Mouse (Mus musculus) kidney, postnatal 0 days (tissue): Measurements from ENCODE around the gene Il24. TPM values are rescaled to one million over a fixed set of nuclear protein-coding genes. Genes with fewer than 3 reads are reported as not detected.

Source experiments
- ATAC-seq: fragments of 200-750 bp; cut with Nextera tagmentation; replicated peaks from 2 replicates; pipeline ENCODE4 v1.8.0; 2017; ENCODE audit warnings: low read depth, moderate number of reproducible peaks, moderate TSS enrichment, moderate library complexity; ENCODE audit not compliant: low FRiP score
- DNase-seq: peaks from one replicate; pipeline ENCODE4 v3.0.0-alpha.2; 2016; ENCODE audit warnings: low spot score
- H3K27ac ChIP-seq: fragments of 300-500 bp; sonication (generic); 2 replicates; pipeline ENCODE4 v1.5.1; 2014; ENCODE audit warnings: mild to moderate bottlenecking
- H3K27me3 ChIP-seq: fragments of 300-500 bp; sonication (generic); 2 replicates; pipeline ENCODE4 v1.6.1; 2014; ENCODE audit warnings: low read length, mixed read lengths; ENCODE audit not compliant: insufficient read depth
- H3K36me3 ChIP-seq: fragments of 300-500 bp; sonication (generic); 2 replicates; pipeline ENCODE4 v1.6.1; 2014; ENCODE audit warnings: low read length, mixed read lengths; ENCODE audit not compliant: insufficient read depth
- H3K4me1 ChIP-seq: fragments of 300-500 bp; sonication (generic); replicated peaks from 2 replicates; pipeline ENCODE4 v1.6.1; 2014; ENCODE audit warnings: antibody characterized with exemption, low read length, mixed read lengths; ENCODE audit not compliant: insufficient read depth
- H3K4me2 ChIP-seq: fragments of 300-500 bp; sonication (generic); 2 replicates; pipeline ENCODE4 v1.6.1; 2014; ENCODE audit warnings: mild to moderate bottlenecking, low read length, moderate library complexity, mixed read lengths
- H3K4me3 ChIP-seq: fragments of 300-500 bp; sonication (generic); replicated peaks from 2 replicates; pipeline ENCODE4 v1.5.1; 2014; ENCODE audit warnings: low read depth, low read length
- H3K9ac ChIP-seq: fragments of 300-500 bp; sonication (generic); 2 replicates; pipeline ENCODE4 v1.6.1; 2014; ENCODE audit warnings: low read depth, low read length
- H3K9me3 ChIP-seq: fragments of 300-500 bp; sonication (generic); replicated peaks from 2 replicates; pipeline ENCODE4 v1.6.1; 2016; ENCODE audit warnings: low read length, inconsistent platforms, mixed read lengths
- CTCF ChIP-seq: IDR thresholded peaks from 2 replicates; pipeline ENCODE4 v1.5.1; 2016; ENCODE audit warnings: antibody characterized with exemption, low read depth, mild to moderate bottlenecking, moderate library complexity
- WGBS: fragments of 180-500 bp; shearing (Covaris S2); extraction: QIAGEN DNeasy Blood & Tissue Kit; methylation state at CpG from one replicate; pipeline ENCODE4 v1.1.7; 2014; 5-methylcytosine and 5-hydroxymethylcytosine counted together
- polyA plus RNA-seq: library from polyadenylated mRNA; unstranded; fragments of >200 nt; fragmentation: Nextera tagmentation; extraction: Ambion mirVana; gene quantifications from 2 replicates; pipeline ENCODE4 v1.2.1, GENCODE M21; 2015

Il24 gene
- polyA plus RNA-seq, 1 experiment from 2014 or later: not detected

DNA sequence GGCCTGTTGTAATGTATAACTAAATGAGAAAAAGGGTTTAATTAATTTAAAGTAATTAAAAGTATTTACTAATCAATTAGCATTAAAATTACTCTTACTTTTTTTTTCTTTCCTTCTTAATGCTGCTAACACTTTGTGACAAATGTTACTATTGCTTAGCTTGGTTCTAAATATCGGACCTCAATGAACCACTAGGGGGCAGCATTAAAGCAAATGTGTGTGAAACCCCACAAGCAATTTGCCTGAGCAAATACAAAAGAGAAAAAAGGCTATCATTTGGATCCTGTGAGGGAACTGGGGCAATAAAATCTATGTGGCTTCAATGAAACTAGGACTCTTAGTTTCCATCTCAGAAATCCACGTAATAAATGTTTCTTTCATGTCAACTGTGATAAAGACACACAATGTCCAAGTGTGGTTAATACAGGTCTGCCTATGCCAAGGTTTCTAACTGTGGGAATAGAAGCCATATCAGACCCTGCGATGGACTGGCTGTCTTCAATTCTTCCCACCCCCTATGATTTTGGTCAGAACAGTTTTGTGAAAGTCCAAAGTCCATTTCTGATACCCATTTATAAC, 10.2 kb downstream of the Il24 start:
- no peak overlapping the region for H3K4me3 ChIP-seq
- peaks cover 10% of the 10 kb centered on the region; the same call in 1 of the 2 replicates for H3K27me3 ChIP-seq
- TF ChIP-seq CTCF: peak; percentile 86
- no peak overlapping the region for H3K27ac ChIP-seq
- 21% methylated on average over 3 of the region's 3 CpGs for WGBS
- H3K9me3 ChIP-seq: no peaks in the 10 kb centered on the region
- DNase-seq: peak; percentile 85
- no peak for ATAC-seq
- H3K9ac ChIP-seq: no peak overlapping the region
- no peaks in the 10 kb centered on the region for H3K36me3 ChIP-seq
- peaks cover 5% of the 10 kb centered on the region for H3K4me1 ChIP-seq
- H3K4me2 ChIP-seq: no peak overlapping the region

DNA sequence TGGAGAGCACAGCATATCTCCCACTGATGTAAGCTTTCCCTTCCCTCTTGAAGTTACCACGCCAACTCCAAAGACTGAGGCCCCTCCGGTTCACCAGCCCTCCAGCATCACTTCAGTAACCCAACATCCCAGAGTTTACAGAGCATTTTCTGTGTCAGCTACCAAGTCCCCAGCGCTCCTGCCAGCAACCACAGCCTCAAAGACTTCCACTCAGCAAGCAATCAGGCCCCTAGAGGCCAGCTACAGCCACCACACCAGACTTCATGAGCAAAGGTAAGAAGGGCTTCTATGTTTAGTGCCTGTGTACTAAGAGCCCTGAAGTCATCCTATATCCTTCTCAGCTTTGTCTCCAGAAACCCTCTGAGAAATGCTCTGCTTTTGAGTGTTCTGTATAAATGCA, 11.3 kb downstream of the Il24 start:
- WGBS: 78% methylated on average over 3 of the region's 3 CpGs
- DNase-seq (no peak), ATAC-seq (no peak)
- Histone ChIP-seq H3K4me3 (no peak overlapping the region), H3K27ac (no peak overlapping the region), H3K4me2 (no peak overlapping the region), H3K36me3 (no peaks in the 10 kb centered on the region), H3K4me1 (peaks cover 5% of the 10 kb centered on the region), H3K9ac (no peak overlapping the region), H3K27me3 (peaks cover 10% of the 10 kb centered on the region; the same call in 1 of the 2 replicates), H3K9me3 (no peaks in the 10 kb centered on the region)
- peak; percentile 11; the same call in 1 of the 2 replicates for TF ChIP-seq CTCF

DNA sequence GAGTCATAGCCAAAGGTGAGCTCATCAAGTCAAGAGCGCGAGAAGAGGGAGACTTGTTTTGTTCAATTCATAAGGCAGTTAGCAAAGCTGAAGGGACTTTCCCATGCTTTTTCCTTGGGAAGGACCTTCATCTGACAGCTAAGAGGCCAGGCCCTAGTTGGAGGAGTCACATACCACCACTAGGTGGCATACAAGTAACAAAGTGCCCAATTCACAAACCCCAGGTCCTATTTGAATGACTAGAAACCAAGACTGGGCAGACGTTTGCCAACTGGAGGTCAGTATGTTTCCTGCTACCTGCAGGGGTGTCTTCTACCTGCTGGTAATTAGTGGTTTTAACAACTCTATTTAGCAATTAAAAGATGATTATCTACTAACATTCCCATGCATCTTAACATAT, 12.1 kb downstream of the Il24 start:
- 0 out of 2 replicates have a peak, but pooled peaks have one; percentile 30 for ATAC-seq
- H3K4me2 ChIP-seq: no peak overlapping the region
- no peak overlapping the region for H3K27ac ChIP-seq
- no peak overlapping the region for H3K4me3 ChIP-seq
- TF ChIP-seq CTCF: peak; percentile 83
- no peaks in the 10 kb centered on the region for H3K9me3 ChIP-seq
- WGBS: 41% methylated on average over 3 of the region's 3 CpGs
- H3K9ac ChIP-seq: no peak overlapping the region
- peaks cover 10% of the 10 kb centered on the region; the same call in 1 of the 2 replicates for H3K27me3 ChIP-seq
- no peaks in the 10 kb centered on the region for H3K36me3 ChIP-seq
- DNase-seq: peak; percentile 80
- peaks cover 5% of the 10 kb centered on the region for H3K4me1 ChIP-seq

DNA sequence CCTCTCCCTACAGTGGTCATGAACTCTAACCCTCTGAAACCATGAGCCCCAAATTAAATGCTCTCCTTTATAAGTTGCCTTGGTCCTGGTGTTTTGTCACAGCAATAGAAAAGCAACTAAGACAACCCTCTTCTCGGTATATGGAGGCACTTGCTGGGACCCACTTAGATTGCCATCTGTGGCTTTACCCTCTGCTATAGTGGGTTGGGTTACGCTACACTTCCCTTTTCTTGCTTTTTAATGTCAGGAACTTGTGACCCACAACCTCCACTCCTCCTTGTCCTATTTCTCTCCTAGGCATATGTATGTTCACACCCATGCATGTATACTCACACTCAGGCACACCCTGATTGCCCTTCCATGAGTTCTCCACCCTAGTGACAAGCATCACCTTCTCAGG, 14.3 kb downstream of the Il24 start:
- ATAC-seq: no peak
- no peak for DNase-seq
- Histone ChIP-seq H3K9me3 (no peaks in the 10 kb centered on the region), H3K36me3 (no peaks in the 10 kb centered on the region), H3K27me3 (peaks cover 6% of the 10 kb centered on the region; the same call in 1 of the 2 replicates), H3K4me3 (no peak overlapping the region), H3K27ac (no peak overlapping the region), H3K9ac (no peak overlapping the region), H3K4me2 (no peak overlapping the region), H3K4me1 (peaks cover under 1% of the 10 kb centered on the region; the same call in 1 of the 2 replicates)
- 80% methylated on average over 2 of the region's 2 CpGs for whole genome bisulfite sequencing
- TF ChIP-seq CTCF: no peak

DNA sequence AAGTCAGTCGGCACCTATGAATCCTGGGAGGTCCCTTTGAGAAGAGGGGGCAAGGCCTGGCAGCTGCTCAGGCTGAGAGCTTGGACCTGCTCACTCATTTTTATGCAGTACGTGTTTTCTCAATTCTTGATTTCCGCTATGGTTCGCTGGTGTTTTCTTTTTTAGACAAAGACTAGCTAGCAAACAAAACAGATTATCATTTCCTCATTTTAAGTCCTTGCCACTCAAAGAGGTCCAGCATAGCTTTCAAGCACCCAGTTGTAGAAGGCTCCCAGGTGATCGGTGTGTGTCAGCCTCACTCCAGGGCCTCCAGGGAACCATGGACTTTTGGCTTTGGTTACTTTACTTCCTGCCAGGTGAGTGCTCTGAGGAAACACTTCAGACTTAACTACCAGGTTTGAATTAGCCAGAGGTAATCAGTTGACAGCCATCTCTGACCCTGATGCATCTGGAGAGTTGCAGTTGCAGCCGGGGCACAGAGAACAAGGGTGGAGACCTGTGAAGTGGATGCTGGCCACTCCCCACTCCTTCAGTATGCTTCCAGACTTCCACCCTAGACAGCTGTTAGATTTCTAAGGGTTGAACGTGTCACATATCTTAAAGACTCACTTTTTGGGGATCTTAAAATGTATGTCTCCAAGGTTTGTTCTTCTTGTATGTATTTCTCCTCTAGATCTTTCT, 21.6 kb downstream of the Il24 start, which contains the start of gene Fcmr:
TSS of gene Fcmr (plus strand) at position 129 of the 681 bp plus-strand sequence.
- ATAC-seq (no peak), DNase-seq (no peak)
- no peak within 1 kb of the TSS for H3K27ac ChIP-seq
- H3K4me2 ChIP-seq: no peak within 1 kb of the TSS
- 71% methylated on average over 7 of the region's 7 CpGs for WGBS
- no peak within 1 kb of the TSS for H3K4me3 ChIP-seq
- no peaks in the 10 kb centered on the region for H3K36me3 ChIP-seq
- no peak within 1 kb of the TSS for H3K9ac ChIP-seq
- H3K9me3 ChIP-seq: no peaks in the 10 kb centered on the region
- H3K4me1 ChIP-seq: no peaks in the 10 kb centered on the region
- H3K27me3 ChIP-seq: no peaks in the 10 kb centered on the region
- no peak for TF ChIP-seq CTCF

DNA sequence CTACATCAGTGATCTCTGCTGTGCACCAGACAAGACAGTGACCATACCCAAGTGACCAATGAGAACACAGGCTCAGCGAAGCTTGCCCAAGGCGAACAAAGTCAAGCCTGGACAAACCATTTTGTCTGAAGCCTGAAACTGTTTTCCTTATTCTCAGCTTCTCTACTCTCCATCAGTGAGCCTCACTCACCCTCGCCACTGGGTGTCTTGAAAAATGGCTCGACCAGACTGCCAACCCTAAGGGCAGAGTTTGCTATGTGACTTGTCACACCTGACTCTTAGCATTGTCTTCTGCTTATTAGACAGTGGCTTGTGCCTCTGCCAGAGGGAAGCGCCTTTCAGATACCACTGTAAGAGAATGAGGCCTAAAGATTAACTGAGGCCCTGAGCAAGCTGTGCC, 22.5 kb downstream of the Il24 start:
- Histone ChIP-seq H3K4me1 (no peaks in the 10 kb centered on the region), H3K9me3 (no peaks in the 10 kb centered on the region), H3K27ac (no peak overlapping the region), H3K36me3 (no peaks in the 10 kb centered on the region), H3K4me3 (no peak overlapping the region), H3K4me2 (no peak overlapping the region), H3K27me3 (no peaks in the 10 kb centered on the region), H3K9ac (no peak overlapping the region)
- 93% methylated on average over 5 of the region's 5 CpGs for WGBS
- no peak for ATAC-seq
- DNase-seq: no peak
- no peak for TF ChIP-seq CTCF
